Mouse (Mus musculus): ENCODE measurements around the gene Lrba. TPM values are rescaled to one million over a fixed set of nuclear protein-coding genes. Genes with fewer than 3 reads are reported as not detected.

The Lrba gene
- polyA plus RNA-seq (2015; fragmentation: Nextera tagmentation; extraction: Ambion mirVana): 2.2 TPM in 2 replicates

- H3K4me1 ChIP-seq (replicated peaks): peaks cover 21% of the 10 kb centered on the region
- ATAC-seq (ENCODE audit: low read depth) (peak; percentile 87), DNase-seq (peak; percentile 75)
- peak within 1 kb of the TSS; percentile 94 for H3K27ac ChIP-seq
- H3K4me3 ChIP-seq (replicated peaks): peak within 1 kb of the TSS; percentile 95
- peak within 1 kb of the TSS; percentile 96 for H3K9ac ChIP-seq
- peaks cover 5% of the 10 kb centered on the region for H3K36me3 ChIP-seq
- no peaks in the 10 kb centered on the region; the same call in 1 of the 2 replicates for H3K27me3 ChIP-seq
- H3K9me3 ChIP-seq (replicated peaks): no peaks in the 10 kb centered on the region
- 1% methylated on average over 49 of the region's 55 CpGs for WGBS (ENCODE audit: insufficient replicate concordance)
- peak within 1 kb of the TSS; percentile 96 for H3K4me2 ChIP-seq
Measured at GRCm38 (mm10) chr3:86224564-86225421, at the start of gene Lrba. Gene Lrba, plus strand, starts transcription at chr3:86224680.

- Histone ChIP-seq H3K27ac (no peak overlapping the region), H3K4me1 (replicated peaks) (no peaks in the 10 kb centered on the region), H3K4me2 (no peak overlapping the region), H3K27me3 (no peaks in the 10 kb centered on the region), H3K36me3 (no peaks in the 10 kb centered on the region), H3K9me3 (replicated peaks) (no peaks in the 10 kb centered on the region), H3K9ac (no peak overlapping the region), H3K4me3 (replicated peaks) (no peak overlapping the region)
- DNase-seq: no peak
- no peak for ATAC-seq (ENCODE audit: low read depth)
- WGBS (ENCODE audit: insufficient replicate concordance): 70% methylated on average over 7 of the region's 7 CpGs
Measured at GRCm38 (mm10) chr3:86179714-86180113, 44.8 kb upstream of the Lrba start.

- ATAC-seq (ENCODE audit: low read depth) (no peak), DNase-seq (no peak)
- H3K9me3 ChIP-seq (replicated peaks): no peaks in the 10 kb centered on the region
- H3K36me3 ChIP-seq: no peaks in the 10 kb centered on the region
- H3K27ac ChIP-seq: no peak overlapping the region
- H3K9ac ChIP-seq: no peak overlapping the region
- H3K27me3 ChIP-seq: no peaks in the 10 kb centered on the region
- 55% methylated on average over 5 of the region's 5 CpGs for WGBS (ENCODE audit: insufficient replicate concordance)
- no peak overlapping the region for H3K4me2 ChIP-seq
- no peaks in the 10 kb centered on the region for H3K4me1 ChIP-seq (replicated peaks)
- H3K4me3 ChIP-seq (replicated peaks): no peak overlapping the region
Measured at GRCm38 (mm10) chr3:86181107-86181506, 43.4 kb upstream of the Lrba start.

- Histone ChIP-seq H3K4me3 (replicated peaks) (no peak overlapping the region), H3K4me1 (replicated peaks) (no peaks in the 10 kb centered on the region), H3K9me3 (replicated peaks) (no peaks in the 10 kb centered on the region), H3K36me3 (no peaks in the 10 kb centered on the region), H3K4me2 (no peak overlapping the region), H3K27ac (no peak overlapping the region), H3K9ac (no peak overlapping the region), H3K27me3 (no peaks in the 10 kb centered on the region)
- DNase-seq (no peak), ATAC-seq (ENCODE audit: low read depth) (no peak)
- WGBS (ENCODE audit: insufficient replicate concordance): 64% methylated on average over 7 of the region's 7 CpGs
Measured at GRCm38 (mm10) chr3:86184546-86184945, 39.9 kb upstream of the Lrba start.

GRCm38 (mm10) chr3:86187736-86188389, 36.6 kb upstream of the Lrba start:
- Histone ChIP-seq H3K9ac (no peak overlapping the region), H3K4me3 (replicated peaks) (no peak overlapping the region), H3K4me1 (replicated peaks) (no peaks in the 10 kb centered on the region), H3K9me3 (replicated peaks) (no peaks in the 10 kb centered on the region), H3K4me2 (no peak overlapping the region), H3K36me3 (no peaks in the 10 kb centered on the region), H3K27ac (no peak overlapping the region), H3K27me3 (no peaks in the 10 kb centered on the region)
- no peak for ATAC-seq (ENCODE audit: low read depth)
- DNase-seq: no peak
- 68% methylated on average over 5 of the region's 5 CpGs for WGBS (ENCODE audit: insufficient replicate concordance)

- 64% methylated on average over 15 of the region's 15 CpGs for WGBS (ENCODE audit: insufficient replicate concordance)
- H3K9ac ChIP-seq: no peak overlapping the region
Measured at GRCm38 (mm10) chr3:86195981-86196380, 28.5 kb upstream of the Lrba start.

GRCm38 (mm10) chr3:86196471-86196870, 28.0 kb upstream of the Lrba start:
- no peaks in the 10 kb centered on the region for H3K36me3 ChIP-seq
- no peaks in the 10 kb centered on the region for H3K9me3 ChIP-seq (replicated peaks)
- DNase-seq (no peak), ATAC-seq (ENCODE audit: low read depth) (no peak)
- no peak overlapping the region for H3K4me2 ChIP-seq
- H3K4me1 ChIP-seq (replicated peaks): no peaks in the 10 kb centered on the region; the same call in 1 of the 2 replicates
- H3K27ac ChIP-seq: no peak overlapping the region
- no peaks in the 10 kb centered on the region for H3K27me3 ChIP-seq
- no peak overlapping the region for H3K4me3 ChIP-seq (replicated peaks)
- no peak overlapping the region for H3K9ac ChIP-seq
- WGBS (ENCODE audit: insufficient replicate concordance): 49% methylated on average over 3 of the region's 3 CpGs

More at GRCm38 (mm10) chr3:86195981-86196380, 28.5 kb upstream of the Lrba start:
- H3K27ac ChIP-seq: no peak overlapping the region
- ATAC-seq (ENCODE audit: low read depth) (no peak), DNase-seq (no peak)
- H3K9me3 ChIP-seq (replicated peaks): no peaks in the 10 kb centered on the region
- H3K4me3 ChIP-seq (replicated peaks): no peak overlapping the region
- H3K4me2 ChIP-seq: no peak overlapping the region
- no peaks in the 10 kb centered on the region for H3K27me3 ChIP-seq
- H3K4me1 ChIP-seq (replicated peaks): no peaks in the 10 kb centered on the region; the same call in 1 of the 2 replicates
- H3K36me3 ChIP-seq: no peaks in the 10 kb centered on the region

GRCm38 (mm10) chr3:86201645-86202175, 22.8 kb upstream of the Lrba start:
- WGBS (ENCODE audit: insufficient replicate concordance): 64% methylated on average over 1 of the region's 1 CpGs
- no peak overlapping the region for H3K4me3 ChIP-seq (replicated peaks)
- H3K4me2 ChIP-seq: no peak overlapping the region
- H3K27ac ChIP-seq: no peak overlapping the region
- DNase-seq (no peak), ATAC-seq (ENCODE audit: low read depth) (0 out of 2 replicates have a peak, but pooled peaks have one; percentile 54)
- no peak overlapping the region for H3K9ac ChIP-seq
- H3K36me3 ChIP-seq: no peaks in the 10 kb centered on the region
- H3K9me3 ChIP-seq (replicated peaks): no peaks in the 10 kb centered on the region
- no peaks in the 10 kb centered on the region for H3K27me3 ChIP-seq
- no peaks in the 10 kb centered on the region for H3K4me1 ChIP-seq (replicated peaks)

- H3K4me3 ChIP-seq (replicated peaks): no peak overlapping the region
- H3K4me1 ChIP-seq (replicated peaks): no peaks in the 10 kb centered on the region
- ATAC-seq (ENCODE audit: low read depth) (no peak), DNase-seq (no peak)
- no peaks in the 10 kb centered on the region for H3K9me3 ChIP-seq (replicated peaks)
- 56% methylated on average over 3 of the region's 3 CpGs for WGBS (ENCODE audit: insufficient replicate concordance)
- H3K4me2 ChIP-seq: no peak overlapping the region
- H3K9ac ChIP-seq: no peak overlapping the region
- no peaks in the 10 kb centered on the region for H3K36me3 ChIP-seq
- H3K27ac ChIP-seq: no peak overlapping the region
- H3K27me3 ChIP-seq: no peaks in the 10 kb centered on the region
Measured at GRCm38 (mm10) chr3:86202449-86202848, 22.0 kb upstream of the Lrba start.

GRCm38 (mm10) chr3:86204608-86205358, 19.7 kb upstream of the Lrba start:
- H3K9ac ChIP-seq: no peak overlapping the region
- no peak for DNase-seq
- H3K36me3 ChIP-seq: no peaks in the 10 kb centered on the region
- no peak overlapping the region for H3K27ac ChIP-seq
- H3K4me3 ChIP-seq (replicated peaks): no peak overlapping the region
- H3K4me2 ChIP-seq: no peak overlapping the region
- WGBS (ENCODE audit: insufficient replicate concordance): 75% methylated on average over 6 of the region's 6 CpGs
- no peaks in the 10 kb centered on the region for H3K27me3 ChIP-seq
- H3K9me3 ChIP-seq (replicated peaks): no peaks in the 10 kb centered on the region
- ATAC-seq (ENCODE audit: low read depth): no peak
- H3K4me1 ChIP-seq (replicated peaks): no peaks in the 10 kb centered on the region

- no peak overlapping the region for H3K27ac ChIP-seq
- H3K9ac ChIP-seq: no peak overlapping the region
- no peaks in the 10 kb centered on the region for H3K4me1 ChIP-seq (replicated peaks)
- no peaks in the 10 kb centered on the region for H3K36me3 ChIP-seq
- no peak for DNase-seq
- H3K27me3 ChIP-seq: no peaks in the 10 kb centered on the region
- no peak overlapping the region for H3K4me2 ChIP-seq
- no peaks in the 10 kb centered on the region for H3K9me3 ChIP-seq (replicated peaks)
- no peak for ATAC-seq (ENCODE audit: low read depth)
- 50% methylated on average over 2 of the region's 2 CpGs for WGBS (ENCODE audit: insufficient replicate concordance)
- no peak overlapping the region for H3K4me3 ChIP-seq (replicated peaks)
Measured at GRCm38 (mm10) chr3:86206556-86206955, 17.9 kb upstream of the Lrba start.

Data from liver, embryonic 13.5 days (tissue).